Mouse (Mus musculus) heart, embryonic 11.5 days (tissue): Measurements from ENCODE around the gene Dus1l. TPM values are rescaled to one million over a fixed set of nuclear protein-coding genes. Genes with fewer than 3 reads are reported as not detected.

Source experiments
- ATAC-seq: fragments of 200-750 bp; cut with Nextera tagmentation; replicated peaks from 2 replicates; pipeline ENCODE4 v1.8.0; 2017; ENCODE audit warnings: moderate library complexity; ENCODE audit not compliant: insufficient number of reproducible peaks, low FRiP score, low TSS enrichment
- H3K27ac ChIP-seq: fragments of 300-500 bp; sonication (generic); 2 replicates; pipeline ENCODE4 v1.5.1; 2014; ENCODE audit warnings: mild to moderate bottlenecking, low read depth, low read length
- H3K27me3 ChIP-seq: fragments of 300-500 bp; sonication (generic); 2 replicates; pipeline ENCODE4 v1.6.1; 2014; ENCODE audit warnings: mild to moderate bottlenecking, low read length, mixed read lengths; ENCODE audit not compliant: control insufficient read depth, insufficient read depth
- H3K36me3 ChIP-seq: fragments of 300-500 bp; sonication (generic); 2 replicates; pipeline ENCODE4 v1.6.1; 2014; ENCODE audit warnings: mild to moderate bottlenecking, low read length, moderate library complexity, mixed read lengths; ENCODE audit not compliant: control insufficient read depth, insufficient read depth
- H3K4me1 ChIP-seq: fragments of 300-500 bp; sonication (generic); 2 replicates; pipeline ENCODE4 v1.6.1; 2014; ENCODE audit warnings: low read length; ENCODE audit not compliant: control insufficient read depth, insufficient read depth
- H3K4me2 ChIP-seq: fragments of 300-500 bp; sonication (generic); 2 replicates; pipeline ENCODE4 v1.6.1; 2014; ENCODE audit warnings: mild to moderate bottlenecking, moderate library complexity
- H3K4me3 ChIP-seq: fragments of 300-500 bp; sonication (generic); 2 replicates; pipeline ENCODE4 v1.5.1; 2014; ENCODE audit warnings: low read depth, low read length
- H3K9ac ChIP-seq: fragments of 300-500 bp; sonication (generic); 2 replicates; pipeline ENCODE4 v1.6.1; 2014; ENCODE audit warnings: mild to moderate bottlenecking, low read depth, low read length, moderate library complexity
- H3K9me3 ChIP-seq: fragments of 300-500 bp; sonication (generic); replicated peaks from 2 replicates; pipeline ENCODE4 v1.6.1; 2016; ENCODE audit warnings: low read length; ENCODE audit not compliant: control insufficient read depth
- WGBS: fragments of 180-500 bp; shearing (Covaris S2); extraction: QIAGEN DNeasy Blood & Tissue Kit; methylation state at CpG from one replicate; pipeline ENCODE4 v1.1.7; 2014; ENCODE audit not compliant: insufficient replicate concordance; 5-methylcytosine and 5-hydroxymethylcytosine counted together
- polyA plus RNA-seq: library from polyadenylated mRNA; unstranded; fragments of >200 nt; fragmentation: Nextera tagmentation; extraction: Ambion mirVana; gene quantifications from 2 replicates; pipeline ENCODE4 v1.2.1, GENCODE M21; 2014

Dus1l gene
- polyA plus RNA-seq, 1 experiment from 2014 or later, result 59.9 TPM

DNA sequence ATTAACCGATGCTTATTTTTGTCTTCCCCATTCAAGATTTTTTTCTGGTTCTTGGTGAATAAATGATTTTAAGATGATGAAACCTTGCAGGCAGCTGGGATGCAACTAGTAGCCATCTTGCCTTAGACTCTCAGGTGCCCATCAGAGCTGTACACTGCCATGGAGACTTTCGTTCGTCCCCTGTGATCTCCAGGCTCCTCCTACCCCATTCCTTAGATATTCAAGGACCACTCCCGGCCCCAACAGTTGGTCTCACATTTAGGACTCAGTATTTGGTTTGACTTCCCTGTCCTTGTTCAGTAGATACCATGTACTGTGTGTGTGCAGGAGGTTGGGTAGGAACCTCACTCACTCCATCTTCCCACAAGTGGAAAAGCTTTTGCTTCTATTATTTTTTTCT lies 8.6 kb upstream of the Dus1l start:
- 0 out of 2 replicates have a peak, but pooled peaks cover 2% of the 10 kb centered on the region for H3K4me1 ChIP-seq
- no peaks in the 10 kb centered on the region for H3K27me3 ChIP-seq
- WGBS, result 61% methylated on average over 4 of the region's 4 CpGs
- no peak overlapping the region for H3K4me2 ChIP-seq
- H3K36me3 ChIP-seq, result peaks cover 33% of the 10 kb centered on the region
- H3K27ac ChIP-seq, result no peak overlapping the region
- H3K9ac ChIP-seq, result no peak overlapping the region
- H3K9me3 ChIP-seq, result no peaks in the 10 kb centered on the region
- H3K4me3 ChIP-seq, result no peak overlapping the region
- ATAC-seq, result no peak

DNA sequence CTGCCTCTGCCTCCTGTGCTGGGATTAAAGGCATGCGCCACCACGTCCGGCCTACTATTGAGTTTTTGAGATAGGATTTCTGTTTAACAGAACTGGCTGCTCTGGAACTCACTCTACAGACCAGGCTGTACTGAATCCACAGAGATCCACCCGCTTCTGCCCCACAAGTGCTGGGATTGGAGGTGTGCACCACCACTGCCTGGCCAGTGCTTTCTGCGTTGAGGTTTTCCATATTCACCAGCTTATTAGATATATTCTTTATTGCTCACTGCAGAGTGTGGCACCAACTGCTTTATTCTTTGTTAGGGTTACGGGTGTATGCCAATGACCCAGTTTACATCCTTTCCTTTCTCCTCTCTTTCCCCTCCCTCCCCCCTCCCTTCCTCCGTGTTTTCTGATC lies 8.1 kb upstream of the Dus1l start:
- Histone ChIP-seq H3K36me3 (peaks cover 28% of the 10 kb centered on the region), H3K4me2 (no peak overlapping the region), H3K9me3 (no peaks in the 10 kb centered on the region), H3K27me3 (no peaks in the 10 kb centered on the region), H3K9ac (no peak overlapping the region), H3K27ac (no peak overlapping the region), H3K4me1 (0 out of 2 replicates have a peak, but pooled peaks cover 2% of the 10 kb centered on the region), H3K4me3 (no peak overlapping the region)
- ATAC-seq, result no peak
- WGBS, result 77% methylated on average over 7 of the region's 7 CpGs

DNA sequence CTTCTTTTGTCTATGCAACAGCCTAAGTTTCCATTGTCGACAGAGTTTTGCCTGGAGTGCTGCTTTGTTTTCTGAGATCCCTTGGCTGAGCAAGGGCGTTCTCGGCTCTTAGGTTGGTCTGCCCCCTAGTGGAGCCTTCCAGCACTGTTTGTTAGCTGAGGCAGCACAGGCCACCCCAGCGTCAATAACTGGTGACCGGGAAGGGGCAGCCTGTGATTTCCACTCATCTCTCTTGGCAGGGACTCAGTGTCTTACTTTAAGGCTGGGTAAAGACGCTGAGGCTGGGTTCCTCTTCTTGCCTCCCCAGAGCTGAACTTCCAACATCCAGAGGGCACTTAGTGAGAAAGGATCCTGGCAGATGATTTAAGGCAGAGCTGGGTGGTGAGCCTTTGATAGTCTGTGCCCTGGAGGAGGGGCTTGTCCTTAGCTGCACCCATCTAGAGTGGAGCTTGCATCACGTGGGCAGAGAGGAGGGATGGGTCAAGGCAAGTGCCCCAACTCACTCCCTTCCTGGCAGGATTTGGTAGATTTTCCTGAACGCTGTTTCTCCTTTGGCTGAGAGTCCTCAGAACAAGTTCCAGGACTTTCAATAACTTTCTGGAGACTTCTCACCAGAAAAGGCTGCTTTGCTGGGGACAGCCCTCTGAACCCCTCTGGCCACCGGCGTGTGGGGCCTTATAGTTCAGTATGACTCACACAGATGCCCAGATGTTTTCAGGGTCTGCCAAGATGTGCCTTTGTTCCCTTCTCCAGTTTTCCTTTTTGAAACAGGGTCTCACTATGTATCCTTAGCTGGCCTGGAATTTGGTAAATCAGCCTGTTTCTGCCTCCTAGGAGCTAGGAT lies 4.1 kb upstream of the Dus1l start:
- 0 out of 2 replicates have a peak, but pooled peaks have one; percentile 25 for ATAC-seq
- H3K9me3 ChIP-seq, result no peaks in the 10 kb centered on the region
- H3K4me3 ChIP-seq, result no peak overlapping the region
- no peaks in the 10 kb centered on the region for H3K27me3 ChIP-seq
- no peak overlapping the region for H3K27ac ChIP-seq
- H3K4me2 ChIP-seq, result 0 out of 2 replicates have a peak overlapping the region, but pooled peaks have one; percentile 1
- H3K4me1 ChIP-seq, result peaks cover 6% of the 10 kb centered on the region; the same call in 1 of the 2 replicates
- 11% methylated on average over 10 of the region's 10 CpGs for WGBS
- peak overlapping the region; percentile 58; the same call in 1 of the 2 replicates for H3K9ac ChIP-seq
- no peaks in the 10 kb centered on the region for H3K36me3 ChIP-seq

DNA sequence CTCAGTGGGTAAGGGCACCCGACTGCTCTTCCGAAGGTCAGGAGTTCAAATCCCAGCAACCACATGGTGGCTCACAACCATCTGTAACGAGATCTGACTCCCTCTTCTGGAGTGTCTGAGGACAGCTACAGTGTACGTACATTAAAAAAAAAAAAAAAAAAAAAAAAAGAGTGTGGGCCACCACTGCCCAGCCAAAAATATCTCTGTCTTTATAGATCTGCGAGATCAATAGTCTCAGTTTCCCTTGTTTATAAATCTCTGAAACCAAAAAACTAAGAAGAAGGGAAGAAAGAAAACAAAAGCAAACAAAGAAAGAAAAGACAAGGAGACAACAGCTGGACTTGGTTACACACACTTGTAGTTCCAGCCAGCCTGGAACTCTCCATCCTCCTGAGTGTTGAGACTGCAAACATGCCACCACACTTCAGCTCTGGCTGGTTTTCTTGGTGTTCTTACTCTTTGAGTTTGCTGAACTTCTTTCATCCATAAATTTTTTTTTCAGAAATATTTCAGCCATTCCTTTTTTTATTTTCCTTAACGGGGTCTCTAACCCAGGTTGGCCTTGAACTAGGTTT lies 3.2 kb upstream of the Dus1l start:
- Histone ChIP-seq H3K27ac (no peak overlapping the region), H3K27me3 (no peaks in the 10 kb centered on the region), H3K4me3 (no peak overlapping the region), H3K9me3 (no peaks in the 10 kb centered on the region), H3K36me3 (no peaks in the 10 kb centered on the region), H3K9ac (peak overlapping the region; percentile 58; the same call in 1 of the 2 replicates), H3K4me2 (no peak overlapping the region), H3K4me1 (peaks cover 10% of the 10 kb centered on the region; the same call in 1 of the 2 replicates)
- 63% methylated on average over 6 of the region's 6 CpGs for WGBS
- ATAC-seq, result no peak

DNA sequence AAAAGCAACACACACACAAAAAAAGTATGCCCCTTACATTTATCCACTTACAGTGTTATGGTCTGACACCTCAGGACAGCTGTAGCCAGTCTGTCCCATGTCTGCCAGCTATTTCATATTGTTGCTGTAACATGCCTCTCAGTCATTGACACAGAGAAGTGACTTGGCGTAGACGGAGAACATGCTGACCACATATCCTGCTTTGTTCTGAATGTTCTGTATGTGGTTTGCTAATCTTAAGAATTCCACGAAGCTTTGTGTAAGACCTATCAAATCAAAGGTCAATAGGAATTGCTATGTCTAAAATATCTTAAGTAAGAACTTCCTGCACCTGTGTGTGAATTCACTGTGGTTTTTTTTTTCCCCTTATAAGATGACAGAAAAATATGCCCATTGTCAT lies 2.0 kb upstream of the Dus1l start:
- Histone ChIP-seq H3K4me3 (no peak overlapping the region), H3K9ac (no peak overlapping the region), H3K27ac (no peak overlapping the region), H3K27me3 (no peaks in the 10 kb centered on the region), H3K4me2 (no peak overlapping the region), H3K9me3 (no peaks in the 10 kb centered on the region), H3K4me1 (peaks cover 10% of the 10 kb centered on the region; the same call in 1 of the 2 replicates), H3K36me3 (peaks cover 5% of the 10 kb centered on the region; the same call in 1 of the 2 replicates)
- 75% methylated on average over 3 of the region's 3 CpGs for WGBS
- ATAC-seq, result no peak

DNA sequence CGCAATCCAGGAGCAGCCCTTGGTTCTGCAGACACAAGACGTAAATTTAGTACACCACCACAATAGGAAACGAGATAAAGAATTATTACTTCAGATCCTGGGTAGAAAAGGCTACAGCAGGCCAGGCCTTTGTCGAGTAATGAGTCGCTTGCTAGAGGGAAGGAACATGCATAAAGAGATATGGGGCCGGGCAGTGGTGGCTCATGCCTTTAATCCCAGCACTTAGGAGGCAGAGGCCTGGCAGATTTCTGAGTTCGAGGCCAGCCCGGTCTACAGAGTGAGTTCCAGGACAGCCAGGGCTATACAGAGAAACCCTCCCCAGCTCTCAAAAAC lies 377 bp upstream of the Dus1l start:
- Histone ChIP-seq H3K27me3 (no peaks in the 10 kb centered on the region), H3K4me2 (peak overlapping the region; percentile 81), H3K27ac (peak overlapping the region; percentile 75), H3K9ac (peak overlapping the region; percentile 70; the same call in 1 of the 2 replicates), H3K4me1 (peaks cover 10% of the 10 kb centered on the region; the same call in 1 of the 2 replicates), H3K9me3 (no peaks in the 10 kb centered on the region), H3K36me3 (peaks cover 16% of the 10 kb centered on the region), H3K4me3 (peak overlapping the region; percentile 90)
- 24% methylated on average over 8 of the region's 8 CpGs for WGBS
- no peak for ATAC-seq

DNA sequence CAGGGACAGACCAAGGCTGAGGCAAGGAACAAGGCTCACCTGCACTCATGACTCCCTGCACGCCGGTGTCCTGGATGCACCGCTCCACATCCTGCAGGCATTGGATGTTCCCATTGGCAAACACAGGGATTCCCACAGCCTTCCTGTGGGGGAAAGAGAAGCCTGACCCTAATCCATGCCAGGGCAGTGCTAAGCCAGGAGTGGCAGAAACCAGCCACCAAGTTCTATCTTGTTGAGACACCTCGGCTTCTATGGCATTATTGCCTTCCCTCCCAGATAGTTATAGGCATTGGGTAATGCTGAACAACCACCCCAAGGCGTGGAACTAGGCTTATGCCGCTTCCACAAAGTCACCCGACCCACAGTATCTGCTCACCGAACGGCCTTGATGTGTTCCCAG lies 3.6 kb downstream of the Dus1l start:
- Histone ChIP-seq H3K27ac (no peak overlapping the region), H3K9me3 (no peaks in the 10 kb centered on the region), H3K4me2 (no peak overlapping the region), H3K9ac (no peak overlapping the region), H3K36me3 (peaks cover 37% of the 10 kb centered on the region), H3K27me3 (no peaks in the 10 kb centered on the region), H3K4me1 (peaks cover 8% of the 10 kb centered on the region; the same call in 1 of the 2 replicates), H3K4me3 (no peak overlapping the region)
- no peak for ATAC-seq
- WGBS, result 95% methylated on average over 9 of the region's 9 CpGs

DNA sequence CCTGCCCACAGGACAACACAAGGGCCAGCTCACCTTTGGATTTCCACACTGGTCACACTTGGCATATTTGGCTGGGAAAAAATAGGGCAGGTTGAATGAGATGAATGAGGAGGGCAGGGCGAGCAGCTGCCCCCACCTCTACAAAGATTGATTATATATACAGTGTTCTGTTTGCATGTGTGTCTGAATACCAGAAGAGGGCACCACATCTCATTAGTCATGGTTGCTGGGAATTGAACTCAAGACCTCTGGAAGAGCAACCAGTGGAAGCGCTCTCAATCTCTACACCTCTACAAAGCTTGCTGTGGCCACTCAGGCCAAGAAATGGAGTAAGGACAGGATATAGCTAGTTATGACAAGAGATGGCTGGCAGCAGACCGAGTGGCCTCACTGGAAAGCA lies 6.4 kb downstream of the Dus1l start:
- Histone ChIP-seq H3K4me1 (peaks cover 5% of the 10 kb centered on the region), H3K27me3 (no peaks in the 10 kb centered on the region), H3K4me3 (no peak overlapping the region), H3K4me2 (no peak overlapping the region), H3K36me3 (peaks cover 45% of the 10 kb centered on the region), H3K9ac (no peak overlapping the region), H3K9me3 (no peaks in the 10 kb centered on the region), H3K27ac (no peak overlapping the region)
- 81% methylated on average over 3 of the region's 3 CpGs for WGBS
- no peak for ATAC-seq
